Mouse (Mus musculus) cerebellum, postnatal 36 days (tissue): ENCODE measurements around the gene Safb.
"Not testable (repeated sequence)": the region's sequence is repeated elsewhere in the genome, so short reads cannot be mapped to it uniquely, and the experiment has no call there.

ENCODE experiments used
- DNase-seq, 2 experiments: peaks; one replicate each; pipeline ENCODE4 v3.0.0; 2021 to 2022; ENCODE audit warnings: mixed read lengths in 2 of 2

The Safb gene

DNA sequence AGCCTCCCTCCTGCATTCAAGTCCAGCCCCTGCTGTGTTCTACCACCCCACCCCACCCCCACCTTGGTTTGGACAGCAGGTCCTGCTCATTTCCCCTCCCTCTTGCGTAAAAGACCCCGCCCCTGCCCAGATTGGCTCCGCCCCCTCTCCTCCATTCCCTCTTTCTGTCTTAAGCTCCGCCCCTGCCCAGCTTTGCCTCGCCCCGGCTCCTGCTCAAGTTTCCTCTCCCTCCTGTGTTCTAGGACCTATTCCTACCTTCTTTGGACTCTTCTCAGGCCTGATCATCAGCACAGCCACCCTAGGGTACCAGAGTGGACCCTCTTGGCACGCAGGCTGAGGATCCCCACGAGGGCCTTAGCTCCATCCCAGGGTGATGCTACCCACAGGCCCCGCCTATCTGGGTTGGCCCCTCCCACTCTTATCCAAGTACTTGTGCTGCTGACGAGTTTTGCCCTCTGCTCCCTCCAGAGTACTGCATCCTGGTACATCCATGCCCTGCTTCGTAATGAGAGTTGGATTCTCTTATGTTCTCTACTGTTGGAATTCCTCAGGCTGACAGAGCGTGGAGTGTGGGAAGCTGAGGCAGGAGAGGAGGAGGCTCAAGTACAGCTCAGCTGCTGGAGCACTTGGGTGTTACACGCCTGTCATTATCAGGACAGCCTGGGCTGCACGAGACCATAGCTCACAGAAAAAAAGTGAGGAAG is 27.4 kb downstream of the Safb start:
- no peak for DNase-seq

GRCm38 (mm10) chr17:56612565-56612939 is 27.9 kb downstream of the Safb start:
- DNase-seq = not testable (repeated sequence)

GRCm38 (mm10) chr17:56613236-56613844 is 28.7 kb downstream of the Safb start, which contains the start of gene Rpl36:
Gene Rpl36 (plus strand): TSS chr17:56613416.
- peak; percentile 98 to 99 for DNase-seq

DNA sequence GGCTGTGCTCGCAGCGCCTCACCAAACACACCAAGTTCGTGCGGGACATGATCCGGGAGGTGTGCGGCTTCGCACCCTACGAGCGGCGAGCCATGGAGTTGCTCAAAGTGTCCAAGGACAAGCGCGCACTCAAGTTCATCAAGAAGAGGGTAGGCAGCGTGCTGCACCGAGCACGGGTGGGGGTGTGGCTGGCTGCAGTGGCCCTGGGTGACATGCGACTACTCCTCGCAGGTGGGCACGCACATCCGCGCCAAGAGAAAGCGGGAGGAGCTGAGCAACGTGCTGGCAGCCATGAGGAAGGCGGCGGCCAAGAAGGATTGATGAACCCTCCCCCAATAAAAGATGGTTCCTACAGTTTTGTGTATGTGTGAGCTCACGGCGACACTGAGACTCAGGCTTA is 29.3 kb downstream of the Safb start:
- DNase-seq = not testable (repeated sequence)

DNA sequence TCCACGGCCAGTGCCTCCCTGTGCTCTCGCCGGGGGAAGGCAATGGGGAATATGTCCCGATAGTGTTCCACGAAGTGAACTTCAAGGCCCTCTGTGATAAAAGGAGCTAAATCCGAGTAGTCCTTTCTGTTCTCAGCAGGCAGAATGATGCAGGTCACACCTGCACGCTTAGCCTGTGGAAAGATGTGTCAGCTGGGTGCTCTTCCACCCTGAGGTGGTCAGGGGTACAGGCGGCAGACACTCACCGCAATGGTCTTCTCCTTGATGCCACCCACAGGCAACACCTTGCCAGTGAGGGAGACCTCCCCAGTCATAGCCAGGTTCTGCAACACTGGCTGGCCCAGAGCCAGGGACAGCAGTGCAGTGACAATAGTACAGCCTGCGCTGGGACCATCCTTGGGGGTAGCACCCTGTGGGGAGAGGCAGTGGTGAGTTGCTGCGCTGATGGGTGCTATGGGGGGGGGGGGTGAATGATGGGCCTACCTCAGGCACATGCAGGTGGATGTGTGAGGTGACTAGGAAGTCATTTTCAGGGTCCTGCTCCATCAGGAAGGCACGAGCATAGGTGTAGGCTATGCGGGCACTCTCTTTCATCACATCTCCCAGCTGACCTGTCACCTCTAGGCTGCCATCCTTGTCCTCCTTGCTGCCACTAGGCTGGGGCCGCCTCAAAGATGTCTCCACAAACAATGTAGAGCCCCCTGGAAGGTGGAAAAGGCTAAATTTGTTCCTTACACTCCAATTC is 29.9 kb downstream of the Safb start:
- DNase-seq = peak in 1 of 2 experiments; percentile 31

GRCm38 (mm10) chr17:56615136-56615784 is 30.6 kb downstream of the Safb start:
- DNase-seq = no peak

DNA sequence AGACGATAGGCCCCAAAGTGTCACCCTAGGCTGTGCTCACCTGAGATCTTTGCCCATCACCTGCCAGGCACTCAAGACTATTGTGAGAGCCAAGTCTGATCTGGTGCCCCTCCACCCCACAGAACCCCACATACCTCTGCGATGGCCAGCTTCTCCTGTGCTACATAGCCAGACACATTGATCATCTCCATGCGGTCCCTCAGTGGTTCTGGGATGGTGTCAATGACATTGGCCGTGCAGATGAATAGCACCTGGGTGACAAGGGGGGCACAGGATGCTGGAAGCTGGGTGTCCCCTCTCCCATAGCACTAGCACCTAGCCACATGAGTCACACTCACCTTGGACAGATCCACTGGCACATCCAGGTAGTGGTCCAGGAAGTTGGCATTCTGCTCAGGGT is 31.2 kb downstream of the Safb start:
- DNase-seq = no peak

DNA sequence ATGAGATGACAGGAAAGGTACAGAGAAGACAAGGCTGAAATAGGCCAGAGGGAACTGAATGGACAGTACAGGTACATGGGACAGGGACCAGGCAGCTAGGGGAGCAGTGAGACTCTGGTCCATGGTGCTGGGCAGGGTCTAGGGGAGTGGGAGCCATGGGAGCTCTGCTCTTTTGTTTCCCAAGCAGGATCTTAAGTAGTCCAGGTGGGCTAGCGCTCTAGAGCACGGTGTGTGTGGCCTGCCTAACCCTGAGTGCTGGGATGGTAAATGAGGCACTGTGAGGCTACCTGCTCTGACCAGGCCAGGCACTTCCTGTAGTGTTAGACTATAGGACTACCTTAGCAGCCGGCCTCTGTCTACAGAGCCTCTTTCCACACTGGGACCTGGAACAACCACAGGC is 32.1 kb downstream of the Safb start:
- DNase-seq = no peak

GRCm38 (mm10) chr17:56617628-56618027 is 33.0 kb downstream of the Safb start:
- no peak for DNase-seq

DNA sequence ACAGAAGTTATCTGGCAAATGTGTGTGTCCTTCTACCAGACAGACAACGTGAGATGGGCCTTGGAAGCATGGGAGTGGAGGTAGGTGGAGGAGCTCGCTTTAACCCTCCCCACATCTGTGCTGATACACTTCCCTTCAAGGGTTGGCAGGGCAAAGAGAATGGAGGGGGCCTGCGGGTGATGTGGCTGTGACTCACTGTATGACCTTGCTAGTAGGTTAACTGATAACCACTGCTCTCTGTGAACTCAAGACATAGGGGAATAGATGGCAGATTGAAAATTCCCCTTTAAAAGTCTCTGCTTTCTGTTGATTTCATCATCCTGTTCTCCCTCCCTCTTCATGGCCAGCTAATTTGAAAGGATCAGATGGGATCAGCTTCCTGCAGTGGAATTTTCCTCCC is 40.9 kb downstream of the Safb start:
- DNase-seq = no peak

DNA sequence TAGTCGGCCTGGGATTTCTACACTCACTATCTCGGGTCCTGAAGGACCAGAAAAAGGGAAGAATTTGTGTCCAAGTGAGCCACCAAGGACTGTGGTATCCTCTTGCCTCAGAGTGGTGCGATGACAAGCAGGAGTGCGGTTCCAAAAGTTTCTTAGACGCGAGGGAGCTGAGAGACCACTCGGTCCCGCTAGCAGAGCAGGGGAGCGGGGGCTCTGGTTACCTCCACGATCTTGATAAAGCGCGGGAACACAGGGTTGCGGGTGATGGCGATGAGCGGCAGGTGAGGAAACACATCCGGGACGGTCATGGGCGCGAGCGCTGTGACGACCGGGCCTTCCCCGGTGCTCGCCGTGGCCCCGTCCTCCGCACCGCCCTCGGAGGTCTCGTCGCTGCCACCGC is 41.6 kb downstream of the Safb start:
- DNase-seq = no peak

DNA sequence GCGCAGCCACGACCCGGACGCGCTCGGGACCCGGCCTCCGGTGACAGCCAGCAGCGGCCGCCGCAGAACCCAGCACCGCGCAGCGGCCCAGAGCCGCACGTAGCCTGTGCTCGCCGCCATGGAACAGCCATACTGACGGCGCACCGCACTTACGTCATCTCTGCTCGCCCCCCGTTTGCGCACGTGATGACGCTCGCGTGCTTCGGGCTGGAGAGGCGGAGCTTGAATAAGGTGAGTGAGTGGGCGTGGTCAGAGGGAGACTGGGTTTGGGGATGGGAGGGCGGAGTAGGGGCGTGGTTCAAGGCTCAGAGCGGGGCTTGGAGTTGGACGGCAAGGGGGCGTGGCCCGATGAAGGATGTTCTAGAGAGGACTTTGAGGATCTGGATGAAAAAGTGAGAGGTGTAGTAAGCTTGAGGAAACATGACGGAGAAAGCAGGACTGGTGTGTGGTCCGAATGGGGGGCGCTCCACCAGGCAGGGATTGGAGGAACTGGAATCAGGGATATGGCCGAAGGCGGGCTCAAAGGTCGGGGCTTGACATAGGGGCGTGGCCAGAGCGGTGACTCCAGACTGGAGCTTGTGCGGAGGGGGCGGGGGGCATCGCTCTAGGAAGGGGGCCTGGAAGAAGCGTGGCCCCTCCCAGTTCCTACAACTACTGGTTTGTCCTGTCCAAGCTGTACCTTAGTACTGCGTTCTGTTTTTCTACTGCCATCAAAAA is 42.3 kb downstream of the Safb start, which contains the start of gene Lonp1:
TSS of gene Lonp1 (minus strand) at position 134 of the 717 bp plus-strand sequence.
- peak; percentile 97 to 98 for DNase-seq

DNA sequence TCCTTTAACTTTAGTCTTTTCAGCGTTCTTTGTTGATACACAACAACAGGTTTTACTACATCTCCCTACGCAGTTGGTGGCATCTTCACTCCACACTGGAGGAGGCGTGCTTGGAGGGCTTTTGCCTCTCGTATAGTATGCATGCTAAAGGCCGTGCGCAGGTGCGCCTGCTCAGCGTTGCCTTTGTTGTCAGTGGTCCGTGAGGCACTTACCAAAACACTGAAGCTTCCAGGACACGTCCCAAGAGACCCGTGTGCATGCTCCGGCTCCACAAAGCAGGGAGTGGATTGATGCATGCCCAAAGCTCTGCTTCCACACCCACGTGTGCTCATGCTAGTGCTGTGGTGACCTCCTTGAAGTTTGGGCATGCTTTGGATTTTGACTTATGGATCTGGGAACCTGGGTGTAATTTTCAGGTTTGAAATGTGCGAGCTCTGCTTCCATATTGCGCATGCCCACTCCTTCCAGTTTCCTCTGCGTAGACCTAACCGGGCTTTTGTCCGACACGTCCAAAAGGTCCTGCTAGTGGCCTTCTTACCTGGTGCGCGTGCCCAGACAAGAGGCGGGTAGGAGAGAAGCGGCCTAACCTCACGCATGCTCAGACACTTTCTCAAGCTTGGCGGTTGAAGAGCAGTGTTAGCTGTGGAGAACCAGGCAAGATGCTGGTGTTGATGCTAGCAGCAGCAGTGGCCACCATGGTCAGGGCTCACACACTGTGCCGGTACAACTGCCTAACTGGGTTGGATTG is 43.1 kb downstream of the Safb start, which contains the start of gene Catsperd:
TSS of gene Catsperd (plus strand) at position 614 of the 748 bp plus-strand sequence.
- DNase-seq = peak; percentile 38 to 46

DNA sequence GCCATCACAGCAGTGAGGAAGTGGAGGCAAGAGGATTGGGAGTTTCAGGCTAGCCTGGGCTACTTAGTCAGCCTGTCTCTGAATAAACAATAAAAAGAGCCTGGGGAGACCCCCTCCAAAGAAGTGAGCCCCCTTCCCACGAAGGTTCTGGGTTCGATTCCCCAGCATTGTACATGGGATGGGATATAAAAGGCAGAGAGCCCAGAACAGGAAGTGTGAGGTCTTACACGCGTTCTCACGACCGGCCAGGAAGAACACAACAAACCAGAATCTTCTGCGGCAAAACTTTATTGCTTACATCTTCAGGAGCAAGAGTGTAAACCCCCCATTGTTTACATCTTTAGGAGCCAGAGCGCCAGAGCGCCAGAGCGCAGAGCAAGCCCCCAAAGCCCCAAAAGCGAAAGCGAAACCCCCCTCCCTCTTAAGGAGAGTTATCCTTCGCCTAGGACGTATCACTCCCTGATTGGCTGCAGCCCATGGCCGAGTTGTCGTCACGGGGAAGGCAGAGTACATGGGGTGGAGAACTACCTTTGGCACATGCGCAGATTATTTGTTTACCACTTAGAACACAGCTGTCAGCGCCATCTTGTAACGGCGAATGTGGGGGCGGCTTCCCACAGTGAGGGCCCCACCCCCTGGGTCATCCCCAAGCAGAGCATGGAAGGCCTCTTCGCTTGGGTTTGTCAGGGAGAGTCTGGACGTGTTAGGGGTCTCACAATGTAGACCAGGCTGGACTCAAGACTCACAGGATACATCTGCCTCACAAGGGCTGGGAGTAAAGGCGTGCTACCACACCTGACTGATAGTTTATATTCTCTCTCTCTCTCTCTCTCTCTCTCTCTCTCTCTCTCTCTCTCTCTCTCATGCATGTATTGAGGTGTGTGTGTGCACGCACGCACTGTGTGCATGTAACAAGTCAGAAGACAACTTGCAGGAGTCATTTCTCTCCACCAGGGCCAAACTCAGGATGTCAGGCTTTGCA is 45.5 kb downstream of the Safb start:
- not testable (repeated sequence) for DNase-seq

GRCm38 (mm10) chr17:56631807-56632206 is 47.2 kb downstream of the Safb start:
- no peak for DNase-seq

GRCm38 (mm10) chr17:56634023-56634422 is 49.4 kb downstream of the Safb start:
- DNase-seq = no peak

- no peak for DNase-seq
Measured at GRCm38 (mm10) chr17:56643237-56643636, 58.6 kb downstream of the Safb start.

DNA sequence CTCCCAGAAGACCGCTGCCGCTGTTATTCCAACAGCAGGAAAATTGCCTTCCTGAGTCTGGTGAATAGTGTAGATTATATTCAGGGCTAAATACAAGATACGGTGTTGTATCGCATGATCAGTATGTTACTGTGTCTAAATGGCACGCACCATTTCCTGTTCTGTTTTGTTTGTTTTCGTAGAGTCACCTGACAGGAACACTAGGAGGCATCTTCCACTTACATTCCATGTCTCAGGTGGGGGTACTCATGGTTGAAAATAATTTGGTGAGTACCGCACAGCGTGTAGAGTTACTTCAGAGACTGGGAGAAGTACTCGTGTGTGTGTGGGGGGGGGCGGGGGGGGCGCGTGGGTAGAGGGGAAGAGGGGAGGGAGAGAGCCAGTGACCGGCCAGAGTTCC is 62.9 kb downstream of the Safb start:
- no peak for DNase-seq

DNA sequence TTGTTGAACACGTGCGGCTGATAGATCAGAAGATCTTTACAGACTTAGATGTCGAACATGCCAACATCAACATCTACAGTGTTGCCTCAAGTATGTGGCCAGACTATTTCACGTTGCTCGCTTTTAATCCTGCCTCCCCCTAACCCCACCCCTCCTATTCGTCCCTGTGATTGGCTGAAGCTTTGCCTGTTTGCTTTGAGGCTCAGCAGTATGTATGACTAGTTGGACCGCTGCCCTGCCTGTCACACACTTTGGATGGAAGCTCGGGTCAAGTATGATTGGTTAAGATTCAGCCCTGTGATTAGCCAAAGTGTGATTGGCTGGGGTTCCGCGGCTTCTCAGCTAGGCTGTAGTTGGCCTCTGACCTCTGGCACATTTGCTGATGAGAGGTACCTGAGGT is 67.2 kb downstream of the Safb start:
- no peak for DNase-seq

- DNase-seq = no peak
Measured at GRCm38 (mm10) chr17:56654771-56655170, 70.1 kb downstream of the Safb start.
